Mouse (Mus musculus): ENCODE measurements around the gene Ddx3x. TPM values are rescaled to one million over a fixed set of nuclear protein-coding genes. Genes with fewer than 3 reads are reported as not detected.

Ddx3x gene
- polyA plus RNA-seq, 1 experiment from 2014 or later = 112 TPM

- peak overlapping the region; percentile 96 for H3K27ac ChIP-seq
- H3K27me3 ChIP-seq (replicated peaks) = peaks cover 5% of the 10 kb centered on the region; the same call in 1 of the 2 replicates
- no peak overlapping the region for H3K9ac ChIP-seq
- no peaks in the 10 kb centered on the region for H3K36me3 ChIP-seq
- WGBS = 27% methylated on average over 15 of the region's 15 CpGs
- H3K9me3 ChIP-seq = no peaks in the 10 kb centered on the region
- peak; percentile 30 for ATAC-seq (ENCODE audit: insufficient read depth, low FRiP score, low read depth)
- peak overlapping the region; percentile 53 for H3K4me2 ChIP-seq
- no peaks in the 10 kb centered on the region for H3K4me1 ChIP-seq
- peak overlapping the region; percentile 33 for H3K4me3 ChIP-seq (replicated peaks)
These were observed 37.3 kb upstream of the Ddx3x start for GRCm38 (mm10) chrX:13243133-13244123.

GRCm38 (mm10) chrX:13244588-13244987 is 36.2 kb upstream of the Ddx3x start:
- no peak overlapping the region for H3K27ac ChIP-seq
- no peak for ATAC-seq (ENCODE audit: insufficient read depth, low FRiP score, low read depth)
- no peaks in the 10 kb centered on the region for H3K36me3 ChIP-seq
- no peaks in the 10 kb centered on the region; the same call in 1 of the 2 replicates for H3K27me3 ChIP-seq (replicated peaks)
- H3K9me3 ChIP-seq = no peaks in the 10 kb centered on the region
- H3K4me2 ChIP-seq = no peak overlapping the region
- no peak overlapping the region for H3K9ac ChIP-seq
- H3K4me1 ChIP-seq = no peaks in the 10 kb centered on the region
- no peak overlapping the region for H3K4me3 ChIP-seq (replicated peaks)

DNA sequence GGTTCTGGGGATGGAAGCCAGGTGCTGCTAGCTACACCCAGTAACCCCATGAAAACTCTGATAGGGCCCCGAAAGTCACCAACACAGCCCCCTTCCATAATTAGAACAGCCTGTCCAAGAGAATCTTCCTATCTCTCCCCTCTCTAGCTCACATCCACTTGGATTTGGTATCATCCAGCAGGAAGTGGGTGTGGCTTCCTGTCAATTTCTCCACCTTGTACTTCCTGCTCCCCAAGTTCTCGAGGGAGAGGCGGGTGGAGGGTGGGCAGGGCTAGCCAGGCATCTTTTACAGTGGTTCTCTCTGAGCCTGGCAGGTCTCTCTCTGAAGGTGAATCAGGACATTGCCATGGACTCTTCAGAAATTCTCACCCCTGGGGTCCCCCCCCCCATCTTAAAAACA is 35.7 kb upstream of the Ddx3x start:
- Histone ChIP-seq H3K4me1 (no peaks in the 10 kb centered on the region), H3K4me2 (no peak overlapping the region), H3K9me3 (no peaks in the 10 kb centered on the region), H3K4me3 (replicated peaks) (no peak overlapping the region), H3K36me3 (no peaks in the 10 kb centered on the region), H3K9ac (no peak overlapping the region), H3K27ac (no peak overlapping the region), H3K27me3 (replicated peaks) (no peaks in the 10 kb centered on the region; the same call in 1 of the 2 replicates)
- WGBS = 54% methylated on average over 3 of the region's 3 CpGs
- ATAC-seq (ENCODE audit: insufficient read depth, low FRiP score, low read depth) = no peak

- no peaks in the 10 kb centered on the region; the same call in 1 of the 2 replicates for H3K27me3 ChIP-seq (replicated peaks)
- H3K9ac ChIP-seq = no peak overlapping the region
- H3K4me1 ChIP-seq = no peaks in the 10 kb centered on the region
- no peak overlapping the region for H3K27ac ChIP-seq
- H3K4me3 ChIP-seq (replicated peaks) = no peak overlapping the region
- H3K4me2 ChIP-seq = no peak overlapping the region
- H3K36me3 ChIP-seq = no peaks in the 10 kb centered on the region
- no peak for ATAC-seq (ENCODE audit: insufficient read depth, low FRiP score, low read depth)
- no peaks in the 10 kb centered on the region for H3K9me3 ChIP-seq
- WGBS = 68% methylated on average over 4 of the region's 4 CpGs
These were observed 29.1 kb upstream of the Ddx3x start for GRCm38 (mm10) chrX:13251683-13252082.

GRCm38 (mm10) chrX:13254273-13254672 is 26.5 kb upstream of the Ddx3x start:
- Histone ChIP-seq H3K27me3 (replicated peaks) (no peaks in the 10 kb centered on the region), H3K4me3 (replicated peaks) (no peak overlapping the region), H3K36me3 (no peaks in the 10 kb centered on the region), H3K9me3 (no peaks in the 10 kb centered on the region), H3K27ac (no peak overlapping the region), H3K4me1 (no peaks in the 10 kb centered on the region), H3K4me2 (no peak overlapping the region), H3K9ac (no peak overlapping the region)
- no peak for ATAC-seq (ENCODE audit: insufficient read depth, low FRiP score, low read depth)
- 76% methylated on average over 3 of the region's 3 CpGs for WGBS

DNA sequence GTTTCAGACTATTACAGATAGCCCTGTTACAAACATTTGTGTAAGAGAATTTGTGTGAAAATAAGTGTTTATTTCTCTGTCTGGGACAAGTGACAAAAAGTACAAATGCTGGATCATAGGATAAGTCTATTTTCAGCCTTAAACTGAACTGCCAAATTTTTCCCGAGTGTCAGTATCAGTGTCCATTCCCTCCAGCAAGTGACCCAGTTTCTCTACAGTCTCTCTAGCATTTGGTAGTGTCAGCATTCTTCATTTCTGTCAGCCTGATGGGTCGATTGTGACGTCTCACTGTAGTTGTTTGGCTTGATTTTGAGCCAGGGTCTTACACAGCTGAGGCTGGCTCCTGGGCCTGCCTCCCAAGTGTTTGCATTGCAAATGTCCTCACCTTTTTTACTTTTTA is 17.4 kb upstream of the Ddx3x start:
- Histone ChIP-seq H3K9me3 (no peaks in the 10 kb centered on the region), H3K9ac (no peak overlapping the region), H3K4me1 (no peaks in the 10 kb centered on the region), H3K27me3 (replicated peaks) (no peaks in the 10 kb centered on the region), H3K36me3 (no peaks in the 10 kb centered on the region), H3K4me2 (no peak overlapping the region), H3K27ac (no peak overlapping the region), H3K4me3 (replicated peaks) (no peak overlapping the region)
- ATAC-seq (ENCODE audit: insufficient read depth, low FRiP score, low read depth) = no peak
- 64% methylated on average over 3 of the region's 3 CpGs for WGBS

- Histone ChIP-seq H3K4me3 (replicated peaks) (no peak overlapping the region), H3K27me3 (replicated peaks) (no peaks in the 10 kb centered on the region), H3K36me3 (no peaks in the 10 kb centered on the region), H3K4me2 (no peak overlapping the region), H3K9ac (no peak overlapping the region), H3K27ac (no peak overlapping the region), H3K4me1 (no peaks in the 10 kb centered on the region), H3K9me3 (no peaks in the 10 kb centered on the region)
- WGBS = 60% methylated on average over 6 of the region's 6 CpGs
- ATAC-seq (ENCODE audit: insufficient read depth, low FRiP score, low read depth) = no peak
These were observed 5.1 kb upstream of the Ddx3x start for GRCm38 (mm10) chrX:13275519-13276137.

GRCm38 (mm10) chrX:13278996-13279395 is 1.8 kb upstream of the Ddx3x start:
- H3K9ac ChIP-seq = no peak overlapping the region
- H3K9me3 ChIP-seq = no peaks in the 10 kb centered on the region
- H3K4me2 ChIP-seq = no peak overlapping the region
- no peak for ATAC-seq (ENCODE audit: insufficient read depth, low FRiP score, low read depth)
- H3K27ac ChIP-seq = no peak overlapping the region
- WGBS = 75% methylated on average over 17 of the region's 17 CpGs
- H3K4me3 ChIP-seq (replicated peaks) = no peak overlapping the region
- no peaks in the 10 kb centered on the region for H3K36me3 ChIP-seq
- H3K27me3 ChIP-seq (replicated peaks) = no peaks in the 10 kb centered on the region
- H3K4me1 ChIP-seq = no peaks in the 10 kb centered on the region

GRCm38 (mm10) chrX:13280037-13280408 is 747 bp upstream of the Ddx3x start:
- Histone ChIP-seq H3K36me3 (no peaks in the 10 kb centered on the region), H3K27me3 (replicated peaks) (no peaks in the 10 kb centered on the region), H3K4me1 (no peaks in the 10 kb centered on the region), H3K4me2 (peak overlapping the region; percentile 64), H3K4me3 (replicated peaks) (peak overlapping the region; percentile 85), H3K9ac (no peak overlapping the region; the same call in 1 of the 2 replicates), H3K9me3 (no peaks in the 10 kb centered on the region), H3K27ac (peak overlapping the region; percentile 98)
- ATAC-seq (ENCODE audit: insufficient read depth, low FRiP score, low read depth) = no peak
- WGBS = 3% methylated on average over 14 of the region's 14 CpGs

- peak overlapping the region; percentile 98 for H3K27ac ChIP-seq
- under 1% methylated on average over 42 of the region's 89 CpGs for WGBS
- H3K4me2 ChIP-seq = peak overlapping the region; percentile 64
- no peaks in the 10 kb centered on the region for H3K9me3 ChIP-seq
- H3K4me1 ChIP-seq = no peaks in the 10 kb centered on the region
- H3K27me3 ChIP-seq (replicated peaks) = no peaks in the 10 kb centered on the region
- ATAC-seq (ENCODE audit: insufficient read depth, low FRiP score, low read depth) = peak; percentile 68
- H3K4me3 ChIP-seq (replicated peaks) = peak overlapping the region; percentile 85
- peak overlapping the region; percentile 96 for H3K9ac ChIP-seq
- H3K36me3 ChIP-seq = no peaks in the 10 kb centered on the region
These were observed 739 bp downstream of the Ddx3x start for GRCm38 (mm10) chrX:13281329-13282088.

DNA sequence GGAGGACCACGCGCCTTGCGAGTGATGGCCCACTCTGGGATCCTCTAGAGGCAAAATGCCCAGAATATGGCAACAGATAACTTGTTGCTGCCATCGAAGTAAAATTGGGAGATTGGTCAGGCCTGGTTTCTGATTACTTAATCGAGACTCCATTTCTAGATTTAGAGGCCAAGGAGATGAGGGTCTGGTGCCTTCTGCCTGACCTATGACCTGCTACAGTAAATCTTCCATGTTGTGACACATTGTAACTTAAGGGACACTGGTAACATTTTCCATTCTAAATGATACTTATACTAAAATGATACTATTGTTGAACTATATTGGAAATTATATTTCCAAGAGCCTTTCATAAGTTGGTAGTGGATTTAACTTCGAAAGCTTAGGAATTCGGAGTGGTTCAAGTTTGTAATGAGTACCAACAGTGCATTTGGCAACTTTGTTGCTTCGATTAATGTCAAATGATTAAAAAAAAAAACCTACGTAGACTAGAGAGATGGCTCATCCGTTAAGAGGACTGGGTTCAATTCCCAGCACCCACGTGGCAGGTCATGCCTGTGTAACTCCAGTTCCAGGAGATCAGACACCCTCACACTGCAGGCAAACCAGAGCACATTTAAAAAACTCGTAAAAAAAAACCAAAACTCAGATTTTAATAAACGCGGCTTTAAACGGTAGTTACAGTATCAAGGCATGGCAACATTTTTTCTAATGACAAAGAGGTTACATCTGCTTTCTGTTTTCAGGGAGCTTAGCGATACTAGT is 1.5 kb downstream of the Ddx3x start:
- no peaks in the 10 kb centered on the region for H3K9me3 ChIP-seq
- no peaks in the 10 kb centered on the region for H3K4me1 ChIP-seq
- no peak for ATAC-seq (ENCODE audit: insufficient read depth, low FRiP score, low read depth)
- WGBS = 13% methylated on average over 16 of the region's 16 CpGs
- peak overlapping the region; percentile 64 for H3K4me2 ChIP-seq
- H3K36me3 ChIP-seq = no peaks in the 10 kb centered on the region
- H3K9ac ChIP-seq = peak overlapping the region; percentile 96
- peak overlapping the region; percentile 85 for H3K4me3 ChIP-seq (replicated peaks)
- H3K27ac ChIP-seq = peak overlapping the region; percentile 98
- no peaks in the 10 kb centered on the region for H3K27me3 ChIP-seq (replicated peaks)

Data from stomach, embryonic 15.5 days (tissue).